Mouse (Mus musculus): ENCODE data around the gene Spag7.

GRCm38 (mm10) chr11:70639976-70640375 is 29.2 kb downstream of the Spag7 start:
- TF ChIP-seq E2F4 (IDR thresholded peaks at IDR 0.05; ENCODE audit: insufficient read depth) (no peak), POLR2A (IDR thresholded peaks at IDR 0.05; ENCODE audit: insufficient read length, low read depth) (no peak), MYOD1 (IDR thresholded peaks at IDR 0.05; ENCODE audit: control insufficient read depth in 1 of 3, insufficient read length in 2 of 3, low read depth in 2 of 3) (no peak), MYOG (IDR thresholded peaks at IDR 0.05; ENCODE audit: control insufficient read depth in 1 of 3, insufficient read depth in 1 of 3, insufficient read length in 2 of 3, low read depth in 2 of 3) (no peak), TCF12 (IDR thresholded peaks at IDR 0.05; ENCODE audit: insufficient read depth, poor library complexity, severe bottlenecking) (no peak), TCF3 (IDR thresholded peaks at IDR 0.05; ENCODE audit: insufficient read length, low read depth) (no peak), POLR2AphosphoS2 (IDR thresholded peaks at IDR 0.05; ENCODE audit: insufficient read length, low read depth) (peak; percentile 43), USF1 (IDR thresholded peaks at IDR 0.05; ENCODE audit: low read depth) (no peak)

Measured in myocyte (in vitro differentiated cells).